Mouse (Mus musculus) thymus, postnatal 4 days (tissue): ENCODE measurements around the gene Tepsin.

Experiments
- DNase-seq: peaks from one replicate; pipeline ENCODE4 v3.0.0; 2021

Tepsin gene

GRCm38 (mm10) chr11:120060634-120061033 lies 37.9 kb downstream of the Tepsin start:
- no peak for DNase-seq

GRCm38 (mm10) chr11:120055953-120056732 lies 42.4 kb downstream of the Tepsin start:
- no peak for DNase-seq

GRCm38 (mm10) chr11:120053846-120054245 lies 44.7 kb downstream of the Tepsin start:
- DNase-seq: no peak

- DNase-seq: no peak
Measured at GRCm38 (mm10) chr11:120052274-120052673, 46.3 kb downstream of the Tepsin start.

GRCm38 (mm10) chr11:120051124-120051811 lies 47.3 kb downstream of the Tepsin start:
- DNase-seq: no peak

GRCm38 (mm10) chr11:120049067-120049466 lies 49.5 kb downstream of the Tepsin start:
- no peak for DNase-seq

- DNase-seq: peak; percentile 72
Measured at GRCm38 (mm10) chr11:120048252-120048556, 50.3 kb downstream of the Tepsin start.

- DNase-seq: no peak
Measured at GRCm38 (mm10) chr11:120047531-120048251, 50.8 kb downstream of the Tepsin start.

- DNase-seq: no peak
Measured at GRCm38 (mm10) chr11:120046553-120047191, 51.9 kb downstream of the Tepsin start, which contains the start of gene Aatk. Gene Aatk (minus strand): TSS chr11:120047167.

- no peak for DNase-seq
Measured at GRCm38 (mm10) chr11:120045839-120046552, 52.5 kb downstream of the Tepsin start.

GRCm38 (mm10) chr11:120045341-120045740 lies 53.2 kb downstream of the Tepsin start:
- no peak for DNase-seq

- DNase-seq: no peak
Measured at GRCm38 (mm10) chr11:120042141-120042838, 56.2 kb downstream of the Tepsin start.

- DNase-seq: no peak
Measured at GRCm38 (mm10) chr11:120041191-120042123, 57.1 kb downstream of the Tepsin start.
